Mouse (Mus musculus) ES-Bruce4 (cell line): ENCODE data around the gene 9030025P20Rik.
"Not testable (repeated sequence)": the region's sequence is repeated elsewhere in the genome, so short reads cannot be mapped to it uniquely, and the experiment has no call there.

ENCODE experiments used
- CTCF ChIP-seq: IDR thresholded peaks from one replicate; pipeline ENCODE4 v1.8.1; 2011; ENCODE audit warnings: low read depth, low read length
- EP300 ChIP-seq: IDR thresholded peaks from 2 replicates; pipeline ENCODE4 v1.6.1; 2011; ENCODE audit warnings: low read depth, low read length; ENCODE audit not compliant: insufficient read depth
- POLR2A ChIP-seq: IDR thresholded peaks from one replicate; pipeline ENCODE4 v1.8.1; 2011; ENCODE audit warnings: low read length; ENCODE audit not compliant: insufficient read depth

GRCm38 (mm10) chr17:14994140-14994539 lies 15.9 kb downstream of the 9030025P20Rik start:
- TF ChIP-seq CTCF, EP300, POLR2A: not testable (repeated sequence)
